ENCODE assay signal across 20 mouse cellular contexts in genomic region chr4:117869317-117869716, GRCm38 (mm10). TPM values are rescaled to one million over a fixed set of nuclear protein-coding genes. Genes with fewer than 3 reads are reported as not detected.
DNase-seq lines count a peak whose midpoint lies in the region; ATAC-seq and TF ChIP-seq lines count a peak whose summit lies in the region.
"Had no signal": no experiment of that assay in that cellular context is flagged by ENCODE, and none has a peak within 500 bp of the region (broad histone marks: within the 10 kb centered on the region; RNA-seq: fewer than 3 reads in every experiment).

No protein-coding gene starts in this region.

- no peak for ATAC-seq in liver, embryonic 12.5 days
- ATAC-seq in liver, postnatal 0 days, result no peak
- 0 out of 2 replicates have a peak, but pooled peaks have one; percentile 2 for ATAC-seq in erythroblast, adult 5-6 weeks (replicated peaks; ENCODE audit: low FRiP score, poor library complexity, severe bottlenecking)
- no peak for ATAC-seq in hindbrain, postnatal 0 days
- ATAC-seq: forebrain, embryonic 15.5 days had no signal

- H3K4me1 ChIP-seq in liver, embryonic 12.5 days, result peaks cover 78% of the 10 kb centered on the region
- H3K4me1 ChIP-seq in liver, postnatal 0 days (ENCODE audit: insufficient read depth), result peaks cover 9% of the 10 kb centered on the region
- H3K4me1 ChIP-seq in hindbrain, postnatal 0 days (ENCODE audit: insufficient read depth, low read length), result no peaks in the 10 kb centered on the region

- H3K9me3 ChIP-seq in liver, embryonic 12.5 days (replicated peaks), result no peaks in the 10 kb centered on the region
- H3K9me3 ChIP-seq in liver, postnatal 0 days (ENCODE audit: low read length), result no peaks in the 10 kb centered on the region
- H3K9me3 ChIP-seq in hindbrain, postnatal 0 days (ENCODE audit: low read length), result no peaks in the 10 kb centered on the region
- H3K9me3 ChIP-seq: embryonic facial prominence, embryonic 15.5 days; forebrain, embryonic 15.5 days; heart, embryonic 15.5 days had no signal

- H3K27ac ChIP-seq in gastrocnemius, adult 2 months, result peak overlapping the region; percentile 31; the same call in 1 of the 2 replicates
- H3K27ac ChIP-seq in liver, embryonic 12.5 days, result peak overlapping the region; percentile 64
- H3K27ac ChIP-seq in liver, postnatal 0 days (ENCODE audit: low read depth), result no peak overlapping the region
- H3K27ac ChIP-seq in hindbrain, postnatal 0 days, result 0 out of 2 replicates have a peak overlapping the region, but pooled peaks have one; percentile 20
- H3K27ac ChIP-seq: embryonic facial prominence, embryonic 15.5 days; forebrain, embryonic 15.5 days; heart, adult 2 months; heart, embryonic 15.5 days had no signal

- intact Hi-C loops in gastrocnemius, adult 2 months (cut with DNase I), result loop anchor here (10.0 kb wide), 1 partner anchor 165 kb away; no protein-coding TSS in a partner anchor
- intact Hi-C loops in gastrocnemius, postnatal 14 days (cut with DNase I; ENCODE audit: low total_unique reads), result no loop called here

- peaks cover 63% of the 10 kb centered on the region for H3K36me3 ChIP-seq in liver, embryonic 12.5 days
- H3K36me3 ChIP-seq in liver, postnatal 0 days (replicated peaks; ENCODE audit: insufficient read depth, low read length), result peaks cover 35% of the 10 kb centered on the region
- H3K36me3 ChIP-seq in hindbrain, postnatal 0 days (ENCODE audit: insufficient read depth, low read length), result no peaks in the 10 kb centered on the region; the same call in 1 of the 2 replicates
- H3K36me3 ChIP-seq: heart, embryonic 15.5 days had no signal

- 80% methylated on average over 9 of the region's 9 CpGs for WGBS in liver, embryonic 12.5 days (ENCODE audit: insufficient replicate concordance)
- 78% methylated on average over 9 of the region's 9 CpGs for WGBS in liver, postnatal 0 days (ENCODE audit: insufficient replicate concordance)
- 55% methylated on average over 9 of the region's 9 CpGs for WGBS in hindbrain, postnatal 0 days

- H3K4me2 ChIP-seq in liver, embryonic 12.5 days, result no peak overlapping the region
- H3K4me2 ChIP-seq in liver, postnatal 0 days (ENCODE audit: low read depth, low read length), result no peak overlapping the region
- H3K4me2 ChIP-seq in hindbrain, postnatal 0 days (ENCODE audit: low read depth, low read length), result no peak overlapping the region
- H3K4me2 ChIP-seq: embryonic facial prominence, embryonic 15.5 days; forebrain, embryonic 15.5 days; heart, embryonic 11.5 days; heart, embryonic 15.5 days had no signal

- no peak overlapping the region for H3K4me3 ChIP-seq in gastrocnemius, adult 2 months
- H3K4me3 ChIP-seq in liver, embryonic 12.5 days, result no peak overlapping the region
- H3K4me3 ChIP-seq in liver, postnatal 0 days (ENCODE audit: low read depth, low read length), result no peak overlapping the region
- no peak overlapping the region for H3K4me3 ChIP-seq in hindbrain, postnatal 0 days (ENCODE audit: low read length)
- H3K4me3 ChIP-seq: embryonic facial prominence, embryonic 15.5 days; forebrain, embryonic 15.5 days; heart, adult 2 months; heart, embryonic 15.5 days had no signal

- DNase-seq in gastrocnemius, adult 2 months, result no peak
- DNase-seq in gastrocnemius, postnatal 14 days, result no peak
- DNase-seq in liver, postnatal 0 days, result no peak
- no peak for DNase-seq in hindbrain, postnatal 0 days (ENCODE audit: low spot score)
- no peak for DNase-seq in ovary, postnatal 10 days (ENCODE audit: low spot score)
- DNase-seq in cerebellum, adult 11-12 months, result no peak
- DNase-seq: adrenal gland, postnatal 10 days; cerebellum, adult 11 months; cerebellum, adult 9-10 months; cerebellum, postnatal 25 days; gastrocnemius, postnatal 10 days; heart, adult 2 months; heart, postnatal 14 days had no signal

- H3K9ac ChIP-seq in liver, embryonic 12.5 days, result no peak overlapping the region; the same call in 1 of the 2 replicates
- no peak overlapping the region for H3K9ac ChIP-seq in liver, postnatal 0 days (replicated peaks)
- no peak overlapping the region for H3K9ac ChIP-seq in hindbrain, postnatal 0 days (replicated peaks; ENCODE audit: low read length)
- H3K9ac ChIP-seq: embryonic facial prominence, embryonic 15.5 days; forebrain, embryonic 15.5 days; heart, embryonic 15.5 days had no signal

- TF ChIP-seq EP300 in liver, postnatal 0 days (IDR thresholded peaks at IDR 0.05; ENCODE audit: low read depth), result no peak

- no peak for TF ChIP-seq CTCF in gastrocnemius, adult 2 months (IDR thresholded peaks at IDR 0.05)
- TF ChIP-seq CTCF in liver, postnatal 0 days (IDR thresholded peaks at IDR 0.05; ENCODE audit: low read depth), result no peak
- no peak for TF ChIP-seq CTCF in hindbrain, postnatal 0 days (IDR thresholded peaks at IDR 0.05; ENCODE audit: low read depth)

- H3K27me3 ChIP-seq in liver, embryonic 12.5 days (replicated peaks), result peaks cover 17% of the 10 kb centered on the region; the same call in 1 of the 2 replicates
- peaks cover 12% of the 10 kb centered on the region; the same call in 1 of the 2 replicates for H3K27me3 ChIP-seq in liver, postnatal 0 days (ENCODE audit: insufficient read depth, low read length)
- no peaks in the 10 kb centered on the region for H3K27me3 ChIP-seq in hindbrain, postnatal 0 days (ENCODE audit: insufficient read depth, low read length)
- H3K27me3 ChIP-seq: embryonic facial prominence, embryonic 15.5 days; forebrain, embryonic 15.5 days had no signal

RNA-seq across cellular contexts. Expression of gene Ccdc24, which starts 3.0 kb away (rescaled TPM):
- total RNA-seq in gastrocnemius, adult 2 months (2021), result under 1 TPM in 1 of 2 experiments, not detected in 1; 0.08 TPM
- total RNA-seq in gastrocnemius, postnatal 14 days (2021), result under 1 TPM; 0.39 to 0.47 TPM
- polyA plus RNA-seq in liver, embryonic 12.5 days (2016; fragmentation: Nextera tagmentation; extraction: Ambion mirVana), result 1.7 and 2.0 TPM in 2 replicates
- 0.15 and 0.34 TPM in 2 replicates for polyA plus RNA-seq in liver, postnatal 0 days (2015; fragmentation: Nextera tagmentation; extraction: Ambion mirVana)
- total RNA-seq in erythroblast, adult 5-6 weeks (2015; ENCODE audit: low replicate concordance), result not detected in 2 replicates
- 0.43 and 5.3 TPM in 2 replicates for total RNA-seq in erythroblast, adult 5-6 weeks (2017; ENCODE audit: low replicate concordance)
- total RNA-seq in hindbrain, postnatal 0 days (2014; rRNA removed), result 2.0 and 3.4 TPM in 2 replicates
- 1.7 and 2.2 TPM in 2 replicates for polyA plus RNA-seq in hindbrain, postnatal 0 days (2015; fragmentation: Nextera tagmentation; extraction: Ambion mirVana)
- total RNA-seq: hematopoietic stem cell, adult 5-6 weeks had no signal

RNA-seq across cellular contexts. Expression of gene B4galt2, which starts 14.0 kb away (rescaled TPM):
- total RNA-seq in gastrocnemius, adult 2 months (2021), result 1 to 10 TPM; 1.4 to 2.2 TPM
- 1 to 10 TPM; 6.5 to 8.1 TPM for total RNA-seq in gastrocnemius, postnatal 14 days (2021)
- polyA plus RNA-seq in liver, embryonic 12.5 days (2016; fragmentation: Nextera tagmentation; extraction: Ambion mirVana), result 5.2 and 5.7 TPM in 2 replicates
- polyA plus RNA-seq in liver, postnatal 0 days (2015; fragmentation: Nextera tagmentation; extraction: Ambion mirVana), result 0.63 and 0.67 TPM in 2 replicates
- 0.19 TPM in 1 of 2 replicates, not detected in the other for total RNA-seq in erythroblast, adult 5-6 weeks (2015; ENCODE audit: low replicate concordance)
- total RNA-seq in erythroblast, adult 5-6 weeks (2017; ENCODE audit: low replicate concordance), result 0.14 TPM in 1 of 2 replicates, not detected in the other
- total RNA-seq in hindbrain, postnatal 0 days (2014; rRNA removed), result 286 and 304 TPM in 2 replicates
- 71.5 and 77.0 TPM in 2 replicates for polyA plus RNA-seq in hindbrain, postnatal 0 days (2015; fragmentation: Nextera tagmentation; extraction: Ambion mirVana)
- total RNA-seq: hematopoietic stem cell, adult 5-6 weeks had no signal

RNA-seq across cellular contexts. Expression of gene Atp6v0b, which starts 17.8 kb away (rescaled TPM):
- total RNA-seq in gastrocnemius, adult 2 months (2021), result 10 to 100 TPM; 81.4 to 83.9 TPM
- 10 to 100 TPM; 55.4 to 57.6 TPM for total RNA-seq in gastrocnemius, postnatal 14 days (2021)
- 180 and 198 TPM in 2 replicates for polyA plus RNA-seq in liver, embryonic 12.5 days (2016; fragmentation: Nextera tagmentation; extraction: Ambion mirVana)
- polyA plus RNA-seq in liver, postnatal 0 days (2015; fragmentation: Nextera tagmentation; extraction: Ambion mirVana), result 149 and 164 TPM in 2 replicates
- 214 and 246 TPM in 2 replicates for total RNA-seq in erythroblast, adult 5-6 weeks (2015; ENCODE audit: low replicate concordance)
- total RNA-seq in erythroblast, adult 5-6 weeks (2017; ENCODE audit: low replicate concordance), result 60.4 and 72.2 TPM in 2 replicates
- 579 and 615 TPM in 2 replicates for total RNA-seq in hindbrain, postnatal 0 days (2014; rRNA removed)
- polyA plus RNA-seq in hindbrain, postnatal 0 days (2015; fragmentation: Nextera tagmentation; extraction: Ambion mirVana), result 637 and 643 TPM in 2 replicates

RNA-seq across cellular contexts. Expression of gene Dph2, which starts 22.5 kb away (rescaled TPM):
- 1 to 10 TPM; 2.4 to 3.2 TPM for total RNA-seq in gastrocnemius, adult 2 months (2021)
- 1 to 10 TPM; 2.6 to 2.7 TPM for total RNA-seq in gastrocnemius, postnatal 14 days (2021)
- 15.5 and 15.8 TPM in 2 replicates for polyA plus RNA-seq in liver, embryonic 12.5 days (2016; fragmentation: Nextera tagmentation; extraction: Ambion mirVana)
- polyA plus RNA-seq in liver, postnatal 0 days (2015; fragmentation: Nextera tagmentation; extraction: Ambion mirVana), result 3.5 and 4.5 TPM in 2 replicates
- total RNA-seq in erythroblast, adult 5-6 weeks (2015; ENCODE audit: low replicate concordance), result 0.96 and 2.9 TPM in 2 replicates
- 0.51 and 1.5 TPM in 2 replicates for total RNA-seq in erythroblast, adult 5-6 weeks (2017; ENCODE audit: low replicate concordance)
- total RNA-seq in hindbrain, postnatal 0 days (2014; rRNA removed), result 21.2 and 24.8 TPM in 2 replicates
- 13.5 and 14.1 TPM in 2 replicates for polyA plus RNA-seq in hindbrain, postnatal 0 days (2015; fragmentation: Nextera tagmentation; extraction: Ambion mirVana)

RNA-seq across cellular contexts. Expression of gene Slc6a9, which starts 35.0 kb away (rescaled TPM):
- 1 to 10 TPM; 5.0 to 7.0 TPM for total RNA-seq in gastrocnemius, adult 2 months (2021)
- 1 to 10 TPM; 4.0 to 6.2 TPM for total RNA-seq in gastrocnemius, postnatal 14 days (2021)
- 52.8 and 57.8 TPM in 2 replicates for polyA plus RNA-seq in liver, embryonic 12.5 days (2016; fragmentation: Nextera tagmentation; extraction: Ambion mirVana)
- 16.0 and 19.5 TPM in 2 replicates for polyA plus RNA-seq in liver, postnatal 0 days (2015; fragmentation: Nextera tagmentation; extraction: Ambion mirVana)
- 161 and 176 TPM in 2 replicates for total RNA-seq in erythroblast, adult 5-6 weeks (2015; ENCODE audit: low replicate concordance)
- 245 and 274 TPM in 2 replicates for total RNA-seq in erythroblast, adult 5-6 weeks (2017; ENCODE audit: low replicate concordance)
- total RNA-seq in hindbrain, postnatal 0 days (2014; rRNA removed), result 107 and 132 TPM in 2 replicates
- 79.7 and 82.9 TPM in 2 replicates for polyA plus RNA-seq in hindbrain, postnatal 0 days (2015; fragmentation: Nextera tagmentation; extraction: Ambion mirVana)

Comparison
In these comparisons a context has a peak if more than half of its experiments do, and no peak if none do; other contexts are left out.
1. RNA of gene B4galt2, which starts 14.0 kb away (total RNA-seq): 286 to 304 TPM in hindbrain, postnatal 0 days; 6.5 to 8.1 TPM in gastrocnemius, postnatal 14 days, 1.4 to 2.2 TPM in gastrocnemius, adult 2 months and 0.14 to 0.19 TPM in erythroblast, adult 5-6 weeks; every median in the first group is over 10 times any median in the second.